Mouse (Mus musculus) right cerebral cortex, postnatal 10 days (tissue): ENCODE results near the gene Polr1a.
"Not testable (repeated sequence)": the region's sequence is repeated elsewhere in the genome, so short reads cannot be mapped to it uniquely, and the experiment has no call there.

ENCODE experiments used
- DNase-seq, 2 experiments: peaks; one replicate each; pipeline ENCODE4 v3.0.0; 2021; ENCODE audit warnings: low spot score in 2 of 2

Polr1a gene

DNA sequence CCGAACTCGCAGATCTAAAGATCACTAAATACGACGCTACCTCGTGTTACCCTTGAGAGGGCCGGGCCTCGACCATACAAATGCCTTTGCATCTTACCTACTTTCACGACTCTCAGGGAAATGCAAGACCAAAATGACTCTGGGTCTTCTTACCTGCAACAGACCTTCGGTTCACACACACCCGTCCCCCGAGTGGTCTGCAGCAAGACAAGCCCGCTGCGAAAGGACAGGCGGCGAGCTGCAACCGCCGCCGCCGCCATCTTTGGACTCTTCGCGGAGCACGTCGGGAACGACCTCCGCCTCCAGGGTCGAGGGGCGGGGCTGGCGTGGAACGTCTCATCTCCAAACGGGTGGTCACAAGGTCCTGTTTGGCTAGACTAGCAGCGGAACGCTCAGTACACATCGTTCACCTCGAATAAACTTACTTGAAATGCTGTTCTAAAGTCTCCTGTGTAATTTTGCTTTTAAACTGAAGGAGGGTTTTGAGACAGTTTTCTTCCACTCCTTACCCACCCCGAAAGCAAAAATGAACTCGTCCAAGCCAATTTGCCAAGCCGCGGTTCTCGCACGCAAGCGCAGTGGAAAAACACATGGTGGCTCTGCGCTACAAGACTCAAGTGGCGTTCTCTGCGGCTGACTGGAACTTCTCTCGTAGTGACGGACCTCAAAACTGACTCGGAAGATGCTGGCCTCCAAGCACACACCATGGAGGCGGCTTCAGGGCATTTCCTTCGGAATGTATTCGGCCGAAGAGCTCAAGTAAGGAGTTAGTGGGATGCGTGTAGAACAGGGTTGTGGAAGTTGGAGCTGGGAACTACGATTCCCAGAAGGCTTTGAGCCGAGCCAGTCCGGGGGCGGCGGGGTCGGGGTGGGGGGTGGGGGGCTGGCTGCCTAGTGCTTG, at the start of gene Polr1a, which contains the start of gene Ptcd3:
TSS of gene Polr1a (plus strand) at position 573 of the 901 bp plus-strand sequence.
TSS of gene Ptcd3 (minus strand) at position 270 of the 901 bp plus-strand sequence.
- peak; percentile 93 to 94 for DNase-seq

DNA sequence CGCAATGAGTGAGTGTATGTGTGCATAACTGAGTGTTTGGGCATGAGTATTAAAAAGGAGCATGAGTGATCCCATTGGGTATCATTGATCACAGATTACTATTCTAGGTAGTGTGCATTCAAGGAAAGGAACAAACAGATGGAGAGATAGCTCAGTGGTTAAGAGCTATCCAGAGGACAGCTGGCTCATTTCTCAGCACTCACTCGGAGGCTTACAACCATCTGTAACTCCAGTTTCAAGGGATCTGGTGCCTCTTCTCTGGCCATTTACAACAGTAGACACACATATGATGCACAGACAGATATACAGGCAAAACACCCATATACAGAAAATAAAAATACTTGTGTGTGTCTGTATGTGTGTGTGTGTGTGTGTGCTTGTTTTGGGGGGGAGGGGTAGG, 41.1 kb upstream of the Polr1a start:
- no peak for DNase-seq

DNA sequence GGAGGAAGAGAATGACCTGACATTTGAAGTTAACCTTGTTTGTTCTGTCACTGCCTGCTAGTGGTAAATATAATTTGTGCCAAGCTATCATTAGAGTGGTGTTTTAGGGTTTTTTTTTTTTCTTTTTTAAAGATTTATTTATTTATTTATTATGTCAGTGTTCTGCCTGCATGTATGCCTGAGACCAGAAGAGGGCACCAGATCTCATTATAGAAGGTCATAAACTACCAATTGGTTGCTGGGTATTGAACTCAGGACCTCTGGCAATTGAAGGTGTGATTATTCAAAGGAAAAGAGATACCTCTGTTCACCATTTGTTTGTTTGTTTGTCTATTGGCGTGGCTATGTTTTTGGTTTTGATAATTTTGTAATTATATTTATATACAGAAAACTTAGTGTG, 40.0 kb upstream of the Polr1a start:
- DNase-seq: no peak

DNA sequence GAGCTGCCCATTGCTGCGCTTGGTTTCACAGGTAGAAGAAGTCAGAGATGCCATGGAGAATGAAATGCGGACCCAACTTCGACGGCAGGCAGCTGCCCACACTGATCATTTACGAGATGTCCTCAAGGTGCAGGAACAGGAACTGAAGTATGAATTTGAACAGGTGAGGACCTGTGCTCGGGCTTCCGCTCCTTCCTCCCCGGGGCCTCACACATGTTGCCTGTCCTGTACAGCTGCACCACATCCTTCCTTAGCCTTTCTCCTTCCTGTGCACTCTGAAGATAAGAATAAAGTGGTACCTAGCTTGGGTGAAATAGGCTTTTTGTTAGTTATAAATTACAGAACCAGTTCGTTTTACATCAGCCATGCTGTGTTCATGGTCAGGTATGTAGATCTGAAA, 37.5 kb upstream of the Polr1a start:
- DNase-seq: no peak

DNA sequence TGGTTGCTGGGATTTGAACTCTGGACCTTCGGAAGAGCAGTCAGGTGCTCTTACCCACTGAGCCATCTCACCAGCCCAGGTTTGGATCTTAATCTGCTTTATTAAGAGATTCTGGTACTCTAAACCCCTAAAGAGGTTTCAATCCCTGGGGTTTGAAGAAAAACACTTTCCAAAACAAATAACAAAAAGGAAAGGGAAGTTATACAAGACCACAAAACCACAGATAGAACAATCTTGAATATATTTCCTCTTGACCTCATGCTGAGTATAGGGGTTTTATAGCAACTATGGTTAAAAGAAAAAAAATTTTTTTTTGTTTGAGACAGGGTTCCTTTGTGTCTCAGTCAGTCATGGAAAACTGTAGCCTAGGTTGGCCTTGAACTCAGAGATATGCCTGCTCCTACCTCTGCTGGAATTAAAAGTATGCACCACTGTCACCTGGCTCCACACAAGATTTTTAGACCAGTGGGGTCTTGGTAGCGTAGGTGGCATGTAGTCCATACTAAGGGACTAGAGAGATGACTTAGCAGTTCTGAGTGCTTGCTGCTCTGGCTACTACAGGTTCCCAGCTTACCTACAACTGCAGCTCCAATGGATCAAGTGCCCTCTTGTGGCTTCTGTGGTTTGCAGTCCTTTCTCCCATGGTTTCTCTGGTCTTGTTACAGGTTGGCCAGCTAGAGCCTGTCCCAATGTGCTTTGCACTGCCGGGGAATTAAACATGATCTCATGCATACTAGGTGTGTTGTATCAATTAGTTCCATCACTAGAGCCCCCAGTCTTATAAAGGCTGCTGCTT, 30.7 kb upstream of the Polr1a start:
- DNase-seq: no peak

DNA sequence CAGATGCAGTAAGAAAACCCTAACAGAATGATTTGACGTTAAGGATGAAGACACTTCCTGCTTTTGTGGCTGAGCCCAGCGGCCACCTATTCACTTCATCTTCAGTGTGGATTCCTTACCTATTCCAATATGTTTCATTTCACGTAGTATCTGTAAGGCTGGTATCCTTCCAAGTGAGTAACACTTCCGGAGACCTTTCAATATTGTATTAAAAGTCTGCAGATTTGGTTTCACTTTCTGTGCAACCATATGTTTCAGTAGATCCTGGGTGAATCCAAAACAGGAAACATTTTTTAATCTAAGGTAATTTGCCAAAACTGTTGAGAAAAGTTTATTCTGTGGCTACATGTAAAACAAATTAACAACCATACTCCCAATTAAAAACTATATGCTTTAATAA, 15.6 kb upstream of the Polr1a start:
- DNase-seq: no peak

DNA sequence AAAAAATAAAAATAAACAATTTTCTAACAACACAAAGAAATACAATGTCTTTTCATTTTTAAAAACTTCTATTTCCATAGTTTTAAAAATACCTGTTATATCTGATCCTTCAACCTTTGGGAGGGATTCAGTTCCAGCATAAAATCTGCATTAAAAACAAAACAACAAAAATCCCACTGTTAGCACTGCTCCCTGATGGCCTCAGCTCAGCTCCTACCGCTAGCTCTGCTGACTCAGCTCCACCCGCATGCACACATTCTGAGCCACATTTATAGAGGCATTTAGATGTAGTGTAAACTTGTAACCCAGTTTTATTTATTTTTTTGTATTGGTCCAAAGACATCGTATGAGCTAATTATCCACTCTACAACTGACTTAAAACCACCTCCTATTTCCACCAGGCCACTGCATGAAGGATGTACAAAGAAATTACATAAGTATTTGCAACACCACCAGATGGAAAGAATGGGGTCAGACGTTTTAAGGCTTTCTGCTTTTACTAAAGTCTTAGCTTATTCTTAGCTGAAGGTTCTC, 1.1 kb upstream of the Polr1a start:
- no peak for DNase-seq

DNA sequence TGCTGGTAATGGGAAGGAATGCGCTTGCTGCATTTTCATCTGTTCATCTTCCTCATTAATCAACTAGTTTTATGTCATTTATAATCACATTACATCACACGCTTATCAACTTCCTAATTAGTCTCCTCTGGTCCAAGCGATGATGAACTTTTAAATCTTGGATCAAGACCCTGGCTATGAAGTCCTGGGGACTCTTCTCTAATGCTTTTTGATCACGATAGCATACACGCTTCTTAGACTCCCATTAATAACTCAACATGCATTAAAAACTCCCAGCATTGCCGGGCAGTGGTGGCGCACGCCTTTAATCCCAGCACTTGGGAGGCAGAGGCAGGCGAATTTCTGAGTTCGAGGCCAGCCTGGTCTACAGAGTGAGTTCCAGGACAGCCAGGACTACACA, 531 bp downstream of the Polr1a start:
- DNase-seq: no peak

DNA sequence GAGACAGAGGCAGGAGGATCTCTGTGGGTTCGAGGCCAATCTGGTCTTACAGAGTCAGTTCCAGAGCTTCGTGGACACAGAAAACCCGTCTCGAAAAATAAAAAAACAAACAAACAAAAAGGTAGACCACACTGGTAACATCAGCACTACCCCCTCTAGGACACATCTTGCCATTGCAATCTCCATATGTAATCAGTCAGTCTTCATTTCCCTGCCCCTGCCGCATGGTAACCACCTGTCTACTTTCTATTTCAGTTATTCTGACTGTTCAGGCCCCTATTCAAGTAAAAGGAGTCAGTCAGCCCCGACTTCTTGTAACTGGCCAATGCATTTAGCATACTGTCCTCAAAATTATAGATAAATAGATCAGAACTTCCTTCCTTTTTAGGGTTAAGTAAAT, 987 bp downstream of the Polr1a start:
- DNase-seq: no peak

DNA sequence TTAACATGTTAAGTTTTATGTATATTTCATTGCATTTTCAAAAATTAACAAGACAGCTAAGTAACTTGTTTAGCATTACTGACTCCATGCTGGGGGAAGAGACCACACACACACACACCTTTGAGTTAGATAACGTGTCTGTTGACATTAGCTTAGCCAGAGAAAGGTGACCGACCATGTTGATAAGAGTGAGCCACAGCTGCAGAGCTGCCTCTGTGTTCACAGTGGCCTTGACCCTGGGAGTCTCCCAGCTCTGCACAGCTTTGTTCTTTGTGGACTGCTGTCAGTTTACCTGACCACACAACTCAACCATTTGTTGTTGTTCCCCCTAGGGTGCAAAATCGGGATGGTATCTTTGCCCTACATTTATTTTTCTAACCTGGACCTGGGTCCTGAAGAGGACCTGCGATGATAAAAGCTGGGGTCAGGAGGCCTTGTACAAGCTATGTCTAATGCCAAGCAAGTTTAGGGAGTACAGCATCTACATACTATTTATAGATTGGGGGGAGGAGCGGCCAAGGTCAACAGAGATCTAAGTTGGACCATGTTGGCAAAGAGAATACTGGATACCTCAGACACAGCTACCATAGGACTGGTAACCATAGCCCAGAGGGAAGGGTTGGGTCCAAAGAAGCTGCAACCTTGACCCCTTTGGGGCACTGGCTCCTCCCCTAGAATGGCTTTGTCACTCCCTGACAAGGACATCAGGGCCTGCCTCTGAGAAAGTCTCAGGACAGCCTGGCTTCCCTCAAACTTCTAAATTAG, 3.0 kb downstream of the Polr1a start:
- DNase-seq: no peak

DNA sequence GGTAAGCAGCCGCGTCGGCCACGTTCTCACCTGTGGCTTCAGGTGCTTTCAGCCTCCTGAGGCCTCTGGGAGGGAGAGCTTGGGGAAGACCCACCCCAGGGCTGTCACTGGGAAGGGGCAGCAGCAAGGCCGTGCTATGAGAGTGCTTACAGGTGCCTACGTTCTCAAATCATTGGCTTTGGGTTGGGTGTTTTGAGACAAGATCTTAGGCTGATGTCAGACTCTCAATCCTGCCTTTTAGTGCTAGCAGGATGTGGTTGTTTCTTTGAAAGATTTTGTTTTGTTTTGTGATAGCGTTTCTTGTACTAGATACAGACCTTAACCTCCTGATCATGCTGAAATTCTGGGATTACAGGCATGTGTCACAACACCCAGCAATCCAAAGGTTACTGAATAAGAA, 11.9 kb downstream of the Polr1a start:
- DNase-seq: no peak

DNA sequence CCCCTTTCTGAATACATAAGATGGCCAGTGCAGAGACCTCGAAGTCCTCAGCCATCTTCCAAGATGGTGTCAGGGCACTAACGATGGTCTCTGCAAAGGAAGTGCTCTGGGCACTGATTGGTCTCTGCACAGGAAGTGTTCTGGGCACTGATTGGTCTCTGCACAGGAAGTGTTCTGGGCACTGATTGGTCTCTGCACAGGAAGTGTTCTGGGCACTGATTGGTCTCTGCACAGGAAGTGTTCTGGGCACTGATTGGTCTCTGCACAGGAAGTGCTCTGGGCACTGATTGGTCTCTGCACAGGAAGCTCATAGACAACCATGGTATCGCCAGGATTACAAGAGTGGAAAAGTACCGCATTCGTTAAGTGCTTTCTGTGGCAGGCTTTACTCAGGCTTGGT, 16.4 kb downstream of the Polr1a start:
- DNase-seq: not testable (repeated sequence)

DNA sequence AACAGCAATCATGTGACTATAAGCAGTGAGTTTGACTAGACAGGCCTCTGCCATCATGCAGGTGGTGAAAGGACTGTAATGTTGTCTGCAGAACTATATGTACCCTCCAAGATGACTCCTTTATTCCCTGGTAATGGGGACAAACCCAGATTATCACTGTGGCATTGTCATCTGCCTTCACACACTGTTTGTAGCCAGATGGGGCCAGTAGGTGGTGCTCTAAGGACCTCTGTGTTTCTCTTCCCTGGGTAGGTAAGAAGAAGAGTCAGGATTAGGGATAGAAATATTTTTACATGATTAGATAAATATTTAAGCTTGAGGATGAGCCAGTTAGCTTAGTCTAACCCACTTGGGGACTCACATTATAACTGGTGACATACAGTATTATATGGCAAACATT, 19.1 kb downstream of the Polr1a start:
- DNase-seq: peak; percentile 43 to 68

DNA sequence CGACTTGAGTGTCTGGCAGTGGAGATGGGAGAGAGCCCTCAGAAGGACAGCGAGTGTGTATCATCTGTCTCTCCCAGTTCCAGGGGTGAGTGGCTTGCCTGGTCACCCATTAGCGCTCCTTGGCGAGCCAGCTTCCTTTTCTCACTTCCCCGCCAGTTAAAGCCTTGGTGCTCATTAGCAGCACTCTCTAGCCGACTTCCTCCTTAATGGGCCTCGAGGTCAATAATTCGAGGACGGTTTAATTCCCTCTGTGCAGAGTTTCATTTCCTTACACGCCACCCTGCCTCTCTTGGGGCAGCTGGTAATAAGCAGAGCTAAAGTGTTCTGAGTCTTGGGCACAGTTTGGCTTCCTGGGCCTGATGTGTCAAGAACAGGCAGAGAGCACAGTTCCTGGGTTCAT, 21.2 kb downstream of the Polr1a start:
- DNase-seq: peak; percentile 35 to 38

DNA sequence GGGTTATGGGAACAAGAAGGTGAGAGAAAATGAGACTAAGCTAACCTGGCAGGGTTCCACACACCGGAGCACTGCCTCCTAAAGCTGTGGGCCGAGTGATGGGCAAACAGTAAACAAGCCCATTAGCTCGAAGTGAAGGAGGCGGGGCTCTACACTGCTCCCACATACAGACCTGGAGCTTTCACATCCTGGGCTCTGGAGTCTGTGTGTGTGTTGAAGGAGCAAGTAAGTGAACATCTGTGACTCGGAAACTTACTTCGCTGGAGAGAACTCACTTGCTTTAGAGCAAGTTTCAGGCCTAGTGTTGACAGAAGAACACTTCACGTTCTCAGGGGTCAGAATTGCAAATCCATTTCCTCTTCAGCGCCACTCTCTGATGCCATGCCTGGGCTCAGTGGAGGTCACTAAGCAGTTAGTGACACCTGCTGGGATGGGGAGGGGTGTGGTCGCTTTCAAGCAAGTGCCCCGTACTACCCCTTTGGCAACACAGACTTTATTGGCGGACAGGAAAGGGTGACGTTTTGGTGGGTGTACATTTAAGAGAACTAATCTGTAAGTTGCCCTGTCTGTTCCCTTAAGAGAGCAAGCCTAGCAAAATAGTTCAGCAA, 22.1 kb downstream of the Polr1a start:
- no peak for DNase-seq

DNA sequence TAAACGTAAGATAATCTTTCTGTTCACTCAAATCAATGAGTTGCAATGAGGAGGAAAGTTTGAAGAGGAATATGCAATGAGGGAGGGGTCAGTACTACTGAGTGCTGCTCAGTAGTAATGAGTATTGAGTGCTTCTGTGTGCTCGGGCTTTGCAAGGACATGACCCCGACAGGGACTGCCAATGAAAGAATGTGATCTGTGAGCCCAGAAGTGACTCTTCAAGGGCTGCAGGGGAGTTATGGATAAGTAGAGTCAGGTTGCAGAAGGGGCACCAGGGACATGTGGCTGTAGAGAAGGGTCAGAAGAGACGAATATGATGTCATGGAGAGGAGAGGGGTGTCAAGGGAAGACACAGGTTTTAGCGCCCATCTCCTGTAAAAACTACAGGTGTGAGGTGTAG, 23.5 kb downstream of the Polr1a start:
- no peak for DNase-seq

DNA sequence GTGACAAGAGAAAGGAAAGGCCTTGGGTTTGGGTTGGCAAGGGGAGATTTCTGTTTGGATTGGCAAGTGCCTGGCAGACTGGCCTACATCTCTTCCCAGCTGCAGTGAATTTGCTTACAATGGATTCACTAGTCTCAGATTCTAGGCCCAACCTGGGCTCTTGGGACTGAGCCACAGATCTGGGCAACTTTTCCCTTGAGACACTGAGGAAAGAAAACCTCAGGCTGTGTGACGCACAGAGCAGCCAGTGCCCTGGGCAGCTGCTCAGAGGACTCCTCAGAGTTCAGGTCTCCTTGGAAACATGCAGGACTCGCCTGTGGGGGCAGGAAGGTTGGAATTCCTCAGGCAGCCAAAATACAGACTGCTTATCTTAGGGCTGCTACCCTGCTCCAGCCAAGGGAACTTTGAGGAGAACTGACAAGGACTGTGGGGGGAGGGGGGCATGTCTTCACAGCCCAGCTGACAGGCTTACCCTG, 25.3 kb downstream of the Polr1a start:
- peak; percentile 31 to 41 for DNase-seq

DNA sequence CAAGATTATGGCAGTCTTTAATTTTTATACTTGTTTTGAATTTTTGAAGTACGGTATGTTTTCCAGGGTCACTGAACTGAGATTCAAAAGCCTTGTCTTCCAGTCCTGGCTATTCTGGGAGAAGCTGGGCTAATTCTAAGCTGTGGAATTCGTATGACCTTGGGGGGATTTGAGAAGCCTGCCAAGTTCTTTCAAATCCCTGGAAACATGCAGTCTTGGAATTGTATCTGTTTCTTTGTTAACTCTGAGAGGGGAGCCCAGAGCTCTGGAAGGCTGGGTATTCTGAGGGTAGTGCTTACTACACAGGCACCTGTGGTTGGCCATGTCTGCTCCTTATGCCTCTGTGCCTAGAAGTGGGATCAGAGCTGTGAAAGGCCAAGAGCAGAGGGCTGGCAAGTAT, 26.9 kb downstream of the Polr1a start:
- DNase-seq: no peak

DNA sequence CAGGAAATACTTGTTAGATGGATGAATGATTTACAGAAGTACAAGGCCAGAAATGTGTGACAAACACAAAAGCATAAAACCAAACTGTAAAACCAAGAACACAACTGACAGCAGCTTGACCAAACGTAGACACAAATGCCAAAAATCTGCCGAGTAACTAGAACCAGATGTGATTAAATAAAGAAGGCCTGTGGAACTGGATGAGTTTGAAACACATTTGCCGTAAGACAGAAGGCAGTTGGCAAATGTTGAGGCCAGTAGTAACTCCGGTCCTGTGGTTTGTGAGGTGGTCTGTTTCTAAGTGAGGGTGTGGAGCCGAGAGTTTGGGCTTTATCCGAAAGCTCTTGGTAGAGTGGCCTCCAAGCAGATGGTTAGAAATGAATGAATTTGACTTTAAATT, 32.1 kb downstream of the Polr1a start:
- no peak for DNase-seq

DNA sequence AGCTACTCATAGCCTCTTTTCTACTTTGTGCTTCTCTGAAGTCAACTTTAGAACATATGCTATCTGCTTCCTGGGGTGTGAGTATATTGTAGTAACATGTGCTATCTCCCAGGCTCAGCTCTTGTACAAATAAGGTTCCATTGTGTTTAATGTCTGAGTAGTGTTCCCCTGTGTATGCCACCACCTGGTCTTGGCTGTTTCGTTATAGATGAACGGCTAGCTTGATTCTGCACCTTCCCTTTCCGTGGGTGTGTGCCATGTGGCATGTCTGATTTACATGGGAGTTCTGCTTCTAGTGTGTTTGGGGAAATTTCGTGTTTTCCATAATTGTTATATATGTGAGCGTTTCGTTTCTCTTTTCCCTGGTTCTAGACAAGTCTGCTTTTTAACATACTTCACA, 36.2 kb downstream of the Polr1a start:
- no peak for DNase-seq

DNA sequence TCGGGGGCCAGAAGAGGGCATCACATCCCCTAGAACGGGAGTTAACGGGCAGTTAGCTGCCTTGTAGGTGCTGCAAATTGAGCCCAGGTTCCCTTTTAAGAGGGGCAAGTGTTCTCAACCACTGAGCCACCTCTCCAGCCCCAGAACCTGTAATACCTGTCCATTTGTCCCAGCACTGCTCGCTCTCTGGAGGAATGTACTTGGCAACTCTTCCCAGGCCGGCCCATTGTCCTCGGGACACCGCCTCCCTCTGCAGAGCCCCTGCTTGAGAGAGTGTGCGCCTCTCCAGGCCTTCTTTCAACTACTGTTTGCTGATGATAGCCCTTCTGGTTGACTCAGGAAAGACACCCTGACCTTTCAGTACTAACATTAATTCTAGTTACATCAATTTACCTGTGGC, 37.3 kb downstream of the Polr1a start:
- DNase-seq: no peak
